Mouse (Mus musculus): ENCODE results near the gene Chaf1b. TPM values are rescaled to one million over a fixed set of nuclear protein-coding genes. Genes with fewer than 3 reads are reported as not detected.
A peak's percentile ranks its signal among the peaks of the same experiment; 100 is the strongest.

Gene Chaf1b
- 1.8 and 3.2 TPM in 2 replicates for polyA plus RNA-seq (2012; rRNA removed)

DNA sequence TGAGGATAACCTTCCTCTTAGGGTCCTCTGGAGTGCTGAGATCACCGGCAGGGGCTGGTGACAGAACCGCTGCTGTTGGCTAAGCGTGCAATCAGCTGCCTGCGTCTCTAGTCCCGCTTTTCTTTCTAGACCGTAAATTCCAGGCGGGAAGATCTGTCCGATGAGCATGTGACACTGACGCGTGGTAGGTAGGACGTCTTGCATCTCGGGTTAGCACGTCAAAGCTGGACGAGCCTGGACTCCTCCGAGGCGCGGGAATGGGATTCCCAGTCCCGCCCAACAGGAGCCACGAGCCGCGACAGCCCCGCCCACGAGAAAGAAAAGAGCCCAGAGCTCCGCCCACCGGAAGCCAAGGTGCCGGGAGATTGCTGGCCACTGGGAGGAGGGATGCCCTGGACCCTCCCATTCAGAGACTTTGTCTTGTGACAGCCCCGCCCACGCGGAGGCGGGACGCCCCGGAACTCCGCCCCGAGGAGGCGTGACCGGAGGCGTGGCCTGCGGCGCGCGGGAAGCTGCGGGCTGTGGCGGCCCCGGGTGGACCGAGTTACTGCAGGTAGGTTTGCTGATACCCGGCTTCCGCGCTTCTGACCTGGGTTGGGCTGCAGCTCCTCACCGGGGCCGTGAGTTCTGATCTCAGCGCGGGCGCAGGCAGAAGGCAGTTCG is at the start of gene Chaf1b:
Gene Chaf1b, plus strand, starts transcription at position 479 of the 663 bp plus-strand sequence.
- H3K4me3 ChIP-seq (replicated peaks; ENCODE audit: extremely low read depth, low read depth, low read length) = peak within 1 kb of the TSS; percentile 87
- WGBS = under 1% methylated on average over 53 of the region's 54 CpGs
- DNase-seq = peak; percentile 99
- TF ChIP-seq CTCF (IDR thresholded peaks at IDR 0.05; ENCODE audit: insufficient read depth, low read length) (no peak), POLR2A (IDR thresholded peaks at IDR 0.05; ENCODE audit: borderline replicate concordance, extremely low read depth, low read depth, low read length) (no peak)
- H3K4me1 ChIP-seq (ENCODE audit: control insufficient read depth, insufficient read depth, low read length) = no peaks in the 10 kb centered on the region; the same call in 1 of the 2 replicates

DNA sequence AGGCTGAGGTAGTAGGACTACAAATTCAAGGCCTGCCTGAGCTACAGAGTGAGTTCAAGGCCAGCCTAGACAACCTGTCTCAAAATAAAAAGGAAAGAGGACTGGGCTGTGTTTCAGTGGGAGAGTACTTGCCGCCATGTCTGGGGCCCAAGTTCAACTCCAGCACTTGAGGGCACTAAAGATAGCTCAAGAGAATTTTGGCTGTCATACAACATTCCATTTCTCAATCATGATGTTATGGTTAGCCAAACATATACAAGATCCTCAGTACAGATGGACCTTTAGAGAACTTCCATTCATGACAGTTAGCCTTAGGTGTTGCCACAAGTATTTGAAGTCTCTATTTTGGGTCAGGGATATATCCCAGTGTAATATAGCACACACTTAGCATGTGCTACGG is 49.6 kb upstream of the Chaf1b start:
- TF ChIP-seq POLR2A (IDR thresholded peaks at IDR 0.05; ENCODE audit: borderline replicate concordance, extremely low read depth, low read depth, low read length) (no peak), CTCF (IDR thresholded peaks at IDR 0.05; ENCODE audit: insufficient read depth, low read length) (no peak)
- Histone ChIP-seq H3K4me1 (ENCODE audit: control insufficient read depth, insufficient read depth, low read length) (peaks cover 8% of the 10 kb centered on the region), H3K4me3 (replicated peaks; ENCODE audit: extremely low read depth, low read depth, low read length) (no peak overlapping the region)
- no peak for DNase-seq
- 54% methylated on average over 2 of the region's 2 CpGs for WGBS

DNA sequence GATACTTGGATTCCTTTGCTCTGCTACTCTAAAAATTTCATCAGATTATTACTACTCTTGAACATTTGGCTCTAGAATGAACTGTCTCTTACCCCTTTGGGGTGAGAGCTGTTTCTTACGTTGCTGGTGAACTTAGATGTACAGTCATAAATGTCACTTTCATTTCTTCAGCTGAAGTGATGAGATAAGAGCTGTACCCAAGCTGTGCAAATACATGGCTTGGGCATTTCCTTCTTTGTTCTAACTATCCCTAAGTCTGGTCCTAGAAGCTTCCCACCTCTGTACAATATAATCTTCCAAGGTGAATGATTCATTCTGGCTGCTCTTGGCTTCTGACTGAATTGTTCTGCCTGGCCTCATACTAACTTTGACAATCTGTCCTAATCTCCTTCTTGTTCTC is 44.7 kb upstream of the Chaf1b start:
- no peak for TF ChIP-seq POLR2A (IDR thresholded peaks at IDR 0.05; ENCODE audit: borderline replicate concordance, extremely low read depth, low read depth, low read length)
- TF ChIP-seq CTCF (IDR thresholded peaks at IDR 0.05; ENCODE audit: insufficient read depth, low read length) = no peak
- Histone ChIP-seq H3K4me3 (replicated peaks; ENCODE audit: extremely low read depth, low read depth, low read length) (no peak overlapping the region), H3K4me1 (ENCODE audit: control insufficient read depth, insufficient read depth, low read length) (peaks cover 2% of the 10 kb centered on the region)
- 73% methylated on average over 1 of the region's 1 CpGs for WGBS
- DNase-seq = no peak

DNA sequence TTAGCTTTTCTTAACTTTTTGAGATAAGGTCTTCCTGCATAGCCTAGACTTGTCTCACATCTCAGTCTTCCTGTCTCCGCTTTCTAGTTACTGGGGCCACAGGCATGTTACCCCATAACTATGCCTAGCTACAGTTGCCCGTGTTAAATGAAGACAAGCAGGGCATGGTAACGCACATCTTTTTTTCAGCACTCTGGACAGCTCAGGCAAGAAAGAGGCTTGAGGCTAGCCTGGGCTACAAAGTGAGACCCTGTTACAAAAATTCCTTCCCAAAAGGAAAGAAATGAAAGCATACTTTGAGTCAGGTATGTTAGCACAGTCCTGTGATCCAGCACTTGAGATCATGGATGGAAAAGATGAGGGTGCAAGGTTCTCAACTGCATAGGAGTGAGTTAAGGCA is 33.2 kb upstream of the Chaf1b start:
- Histone ChIP-seq H3K4me3 (replicated peaks; ENCODE audit: extremely low read depth, low read depth, low read length) (no peak overlapping the region), H3K4me1 (ENCODE audit: control insufficient read depth, insufficient read depth, low read length) (no peaks in the 10 kb centered on the region)
- TF ChIP-seq POLR2A (IDR thresholded peaks at IDR 0.05; ENCODE audit: borderline replicate concordance, extremely low read depth, low read depth, low read length) (no peak), CTCF (IDR thresholded peaks at IDR 0.05; ENCODE audit: insufficient read depth, low read length) (no peak)
- WGBS = 93% methylated on average over 3 of the region's 3 CpGs
- no peak for DNase-seq

DNA sequence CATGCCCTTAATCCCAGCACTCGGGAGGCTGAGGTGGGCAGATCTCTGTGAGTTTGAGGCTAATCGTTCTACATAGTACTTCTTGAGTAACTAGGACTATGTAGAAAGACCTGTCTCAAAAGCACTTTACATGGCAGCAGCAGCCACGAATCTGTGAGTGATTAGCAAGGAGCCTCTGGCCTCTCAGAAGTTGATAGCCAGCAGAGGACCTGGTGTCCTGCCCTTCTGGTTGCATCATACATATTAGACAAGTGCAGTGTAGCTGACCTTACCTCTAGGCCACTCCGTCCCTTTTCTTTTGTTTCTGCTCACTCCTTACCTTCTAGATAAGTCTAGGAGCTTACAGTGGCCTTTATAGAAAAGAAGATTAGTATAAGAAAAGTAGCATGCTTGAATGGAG is 23.7 kb upstream of the Chaf1b start:
- TF ChIP-seq POLR2A (IDR thresholded peaks at IDR 0.05; ENCODE audit: borderline replicate concordance, extremely low read depth, low read depth, low read length) (no peak), CTCF (IDR thresholded peaks at IDR 0.05; ENCODE audit: insufficient read depth, low read length) (no peak)
- Histone ChIP-seq H3K4me3 (replicated peaks; ENCODE audit: extremely low read depth, low read depth, low read length) (no peak overlapping the region), H3K4me1 (ENCODE audit: control insufficient read depth, insufficient read depth, low read length) (no peaks in the 10 kb centered on the region)
- 76% methylated on average over 4 of the region's 4 CpGs for WGBS
- DNase-seq = no peak

DNA sequence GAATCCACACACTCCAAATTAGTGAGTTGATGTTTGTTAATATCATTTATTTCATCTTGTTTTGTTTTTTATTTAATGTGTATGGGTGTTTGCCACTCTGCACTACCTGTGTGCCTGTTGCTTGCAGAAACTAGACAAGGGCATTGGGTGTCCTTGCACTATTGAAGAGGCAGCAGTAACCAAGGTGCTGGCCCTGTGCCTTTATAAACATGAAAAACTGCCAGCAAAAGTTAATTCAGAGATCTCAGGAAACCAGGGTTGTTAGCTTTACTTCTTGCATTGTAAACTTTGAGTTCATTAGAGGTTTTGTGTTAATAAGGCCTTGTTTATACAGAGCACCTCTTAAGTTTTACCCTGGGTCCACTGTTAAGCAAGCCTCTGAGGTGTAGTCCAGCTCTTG is 23.0 kb upstream of the Chaf1b start:
- DNase-seq = no peak
- H3K4me3 ChIP-seq (replicated peaks; ENCODE audit: extremely low read depth, low read depth, low read length) = no peak overlapping the region
- no peak for TF ChIP-seq CTCF (IDR thresholded peaks at IDR 0.05; ENCODE audit: insufficient read depth, low read length)
- TF ChIP-seq POLR2A (IDR thresholded peaks at IDR 0.05; ENCODE audit: borderline replicate concordance, extremely low read depth, low read depth, low read length) = no peak
- H3K4me1 ChIP-seq (ENCODE audit: control insufficient read depth, insufficient read depth, low read length) = no peaks in the 10 kb centered on the region

DNA sequence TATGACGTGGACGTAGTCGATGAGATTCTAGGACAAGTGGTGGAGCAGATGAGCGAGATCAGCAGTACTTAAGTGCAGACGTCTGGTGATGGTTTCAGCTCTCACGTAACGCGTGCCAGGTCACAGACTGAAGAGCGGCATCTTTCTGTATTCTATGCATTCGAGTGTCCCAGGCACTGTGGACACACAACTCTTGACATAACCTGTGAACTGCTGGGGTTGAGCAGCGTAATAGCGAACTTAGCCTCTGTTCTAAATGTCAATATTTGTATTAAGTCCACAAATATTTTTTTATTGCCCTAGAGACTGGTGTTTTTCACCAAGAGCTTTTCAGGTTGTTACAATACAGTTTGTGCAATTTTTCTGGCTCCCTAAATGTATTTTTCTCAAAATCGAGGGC is 8.9 kb upstream of the Chaf1b start:
- H3K4me1 ChIP-seq (ENCODE audit: control insufficient read depth, insufficient read depth, low read length) = no peaks in the 10 kb centered on the region
- H3K4me3 ChIP-seq (replicated peaks; ENCODE audit: extremely low read depth, low read depth, low read length) = no peak overlapping the region
- no peak for DNase-seq
- 73% methylated on average over 13 of the region's 13 CpGs for WGBS
- TF ChIP-seq CTCF (IDR thresholded peaks at IDR 0.05; ENCODE audit: insufficient read depth, low read length) (no peak), POLR2A (IDR thresholded peaks at IDR 0.05; ENCODE audit: borderline replicate concordance, extremely low read depth, low read depth, low read length) (no peak)

DNA sequence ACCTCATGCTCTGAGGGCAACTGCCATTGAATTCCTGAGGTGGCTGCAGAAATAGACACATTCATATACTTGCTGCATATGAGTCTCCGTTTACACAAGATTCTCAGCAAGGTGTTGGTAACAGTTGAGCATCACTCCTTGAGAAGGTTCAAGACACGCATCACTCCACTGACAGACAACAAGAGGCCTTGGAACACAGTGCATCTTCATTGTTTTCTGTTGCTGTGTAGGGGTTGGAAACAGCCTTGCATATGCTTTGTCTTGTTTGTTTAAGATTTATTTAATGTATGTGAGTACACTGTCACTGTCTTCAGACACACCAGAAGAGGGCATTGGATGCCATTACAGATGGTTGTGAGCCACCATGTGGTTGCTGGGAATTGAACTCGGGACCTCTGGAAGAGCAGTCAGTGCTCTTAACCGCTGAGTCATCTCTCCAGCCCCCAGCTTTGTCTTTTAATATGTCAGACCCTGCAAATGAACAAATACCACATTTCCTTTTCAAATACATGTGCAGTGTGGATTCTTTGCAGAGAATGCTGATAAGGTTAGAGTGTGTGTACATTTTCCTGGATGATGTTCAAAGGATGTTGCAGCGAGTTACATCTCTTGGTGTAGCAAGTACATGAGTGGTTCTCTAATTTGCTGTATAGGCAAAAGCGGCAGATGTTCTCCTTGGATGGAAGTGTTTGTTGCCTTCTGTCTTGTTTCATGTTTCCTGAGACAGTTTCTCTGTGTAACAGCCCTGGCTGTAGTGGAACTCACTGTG is 5.9 kb upstream of the Chaf1b start:
- TF ChIP-seq POLR2A (IDR thresholded peaks at IDR 0.05; ENCODE audit: borderline replicate concordance, extremely low read depth, low read depth, low read length) (no peak), CTCF (IDR thresholded peaks at IDR 0.05; ENCODE audit: insufficient read depth, low read length) (no peak)
- DNase-seq = no peak
- Histone ChIP-seq H3K4me1 (ENCODE audit: control insufficient read depth, insufficient read depth, low read length) (no peaks in the 10 kb centered on the region; the same call in 1 of the 2 replicates), H3K4me3 (replicated peaks; ENCODE audit: extremely low read depth, low read depth, low read length) (no peak overlapping the region)
- 73% methylated on average over 6 of the region's 6 CpGs for WGBS

DNA sequence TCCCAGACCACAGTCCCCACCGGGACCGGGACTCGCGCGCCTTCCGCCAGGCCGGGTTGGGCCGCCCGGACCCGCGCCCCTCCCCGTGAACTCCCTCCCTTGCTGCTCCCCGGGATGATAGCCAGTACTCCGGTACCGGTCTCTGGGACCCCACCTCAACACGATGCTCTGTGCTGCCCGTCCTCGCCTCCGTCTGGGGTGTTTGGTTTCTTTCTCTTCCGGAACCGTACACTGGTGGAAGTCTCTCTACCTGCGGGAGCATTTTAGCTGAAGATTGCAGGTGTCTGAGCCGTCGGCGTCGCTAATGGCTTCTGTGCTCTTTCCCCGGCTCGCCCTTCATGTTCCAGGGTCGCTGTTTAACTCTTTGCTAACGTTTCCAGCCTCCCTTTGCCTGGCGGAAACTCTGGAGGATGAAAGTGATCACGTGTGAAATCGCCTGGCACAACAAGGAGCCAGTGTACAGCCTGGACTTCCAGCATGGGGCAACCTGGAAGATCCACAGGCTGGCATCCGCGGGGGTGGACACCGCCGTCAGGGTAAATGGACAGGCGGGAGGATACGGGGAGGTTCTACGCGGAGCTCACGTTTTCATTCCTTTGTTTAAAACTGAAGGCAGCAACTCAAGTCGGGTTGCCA is 503 bp downstream of the Chaf1b start:
- WGBS = 1% methylated on average over 43 of the region's 43 CpGs
- no peaks in the 10 kb centered on the region; the same call in 1 of the 2 replicates for H3K4me1 ChIP-seq (ENCODE audit: control insufficient read depth, insufficient read depth, low read length)
- no peak for TF ChIP-seq CTCF (IDR thresholded peaks at IDR 0.05; ENCODE audit: insufficient read depth, low read length)
- no peak for DNase-seq
- peak overlapping the region; percentile 82 for H3K4me3 ChIP-seq (replicated peaks; ENCODE audit: extremely low read depth, low read depth, low read length)
